Mouse (Mus musculus) ES-Bruce4 (cell line): ENCODE measurements at regions not wholly inside any gene's neighbourhood (a gene's known extent, or its start where the extent isn't known, plus 50 kb on each side); places are given as distances from the start of the nearest gene placed in this dataset.

Experiments used
- CTCF ChIP-seq: IDR thresholded peaks from one replicate; pipeline ENCODE4 v1.8.1; 2011; ENCODE audit warnings: low read depth, low read length
- EP300 ChIP-seq: IDR thresholded peaks from 2 replicates; pipeline ENCODE4 v1.6.1; 2011; ENCODE audit warnings: low read depth, low read length; ENCODE audit not compliant: insufficient read depth
- POLR2A ChIP-seq: IDR thresholded peaks from one replicate; pipeline ENCODE4 v1.8.1; 2011; ENCODE audit warnings: low read length; ENCODE audit not compliant: insufficient read depth

GRCm38 (mm10) chr14:58662601-58663000, 480.1 kb downstream of the 1700129C05Rik start:
- TF ChIP-seq CTCF: no peak
- no peak for TF ChIP-seq POLR2A
- TF ChIP-seq EP300: no peak
